Mouse (Mus musculus): ENCODE measurements around the gene Prkn. TPM values are rescaled to one million over a fixed set of nuclear protein-coding genes. Genes with fewer than 3 reads are reported as not detected.

Prkn gene
- polyA plus RNA-seq, 1 experiment = 16.7 TPM

GRCm38 (mm10) chr17:12032014-12032791 lies 1192.0 kb downstream of the Prkn start:
- no peak for DNase-seq
- H3K4me3 ChIP-seq (replicated peaks; ENCODE audit: insufficient read depth, low read depth, low read length) = no peak overlapping the region
- H3K27ac ChIP-seq (ENCODE audit: insufficient read depth, low read length) = no peak overlapping the region
- 88% methylated on average over 10 of the region's 10 CpGs for WGBS
- TF ChIP-seq POLR2A (IDR thresholded peaks at IDR 0.05; ENCODE audit: borderline replicate concordance, insufficient read depth, low read length) (no peak), CTCF (IDR thresholded peaks at IDR 0.05; ENCODE audit: borderline replicate concordance, insufficient read depth, low read depth, low read length) (no peak)
- no peaks in the 10 kb centered on the region for H3K27me3 ChIP-seq (ENCODE audit: control insufficient read depth, insufficient read depth, low read length)
- no peaks in the 10 kb centered on the region; the same call in 1 of the 2 replicates for H3K4me1 ChIP-seq (ENCODE audit: control insufficient read depth, insufficient read depth, low read length)

GRCm38 (mm10) chr17:12035386-12035785 lies 1195.2 kb downstream of the Prkn start:
- H3K27me3 ChIP-seq (ENCODE audit: control insufficient read depth, insufficient read depth, low read length) = no peaks in the 10 kb centered on the region
- TF ChIP-seq POLR2A (IDR thresholded peaks at IDR 0.05; ENCODE audit: borderline replicate concordance, insufficient read depth, low read length) = no peak
- no peak for TF ChIP-seq CTCF (IDR thresholded peaks at IDR 0.05; ENCODE audit: borderline replicate concordance, insufficient read depth, low read depth, low read length)
- H3K4me3 ChIP-seq (replicated peaks; ENCODE audit: insufficient read depth, low read depth, low read length) = no peak overlapping the region
- no peak overlapping the region for H3K27ac ChIP-seq (ENCODE audit: insufficient read depth, low read length)
- H3K4me1 ChIP-seq (ENCODE audit: control insufficient read depth, insufficient read depth, low read length) = no peaks in the 10 kb centered on the region; the same call in 1 of the 2 replicates
- 73% methylated on average over 5 of the region's 5 CpGs for WGBS
- DNase-seq = no peak

DNA sequence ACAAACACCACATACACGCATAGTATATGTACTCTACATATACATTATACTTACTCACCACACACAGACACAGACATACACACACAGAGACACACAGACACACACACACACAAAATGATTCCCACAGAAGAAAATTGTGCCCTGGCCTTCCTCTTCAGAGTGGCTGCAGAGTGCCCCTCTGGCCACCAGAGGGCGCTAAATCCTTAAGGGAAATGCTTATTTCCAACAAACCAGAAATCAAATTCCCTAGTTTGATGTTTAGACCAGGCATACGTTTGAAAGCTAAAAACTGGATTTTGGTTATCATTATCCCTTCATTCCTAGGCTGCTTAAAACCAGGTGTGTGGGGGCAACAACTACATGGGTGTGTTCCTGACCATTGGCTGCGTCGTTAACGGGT lies 1196.0 kb downstream of the Prkn start:
- TF ChIP-seq CTCF (IDR thresholded peaks at IDR 0.05; ENCODE audit: borderline replicate concordance, insufficient read depth, low read depth, low read length) = peak; percentile 81
- no peak for TF ChIP-seq POLR2A (IDR thresholded peaks at IDR 0.05; ENCODE audit: borderline replicate concordance, insufficient read depth, low read length)
- Histone ChIP-seq H3K4me1 (ENCODE audit: control insufficient read depth, insufficient read depth, low read length) (no peaks in the 10 kb centered on the region; the same call in 1 of the 2 replicates), H3K27ac (ENCODE audit: insufficient read depth, low read length) (no peak overlapping the region), H3K27me3 (ENCODE audit: control insufficient read depth, insufficient read depth, low read length) (no peaks in the 10 kb centered on the region), H3K4me3 (replicated peaks; ENCODE audit: insufficient read depth, low read depth, low read length) (no peak overlapping the region)
- peak; percentile 52 to 71 for DNase-seq
- 46% methylated on average over 6 of the region's 6 CpGs for WGBS

DNA sequence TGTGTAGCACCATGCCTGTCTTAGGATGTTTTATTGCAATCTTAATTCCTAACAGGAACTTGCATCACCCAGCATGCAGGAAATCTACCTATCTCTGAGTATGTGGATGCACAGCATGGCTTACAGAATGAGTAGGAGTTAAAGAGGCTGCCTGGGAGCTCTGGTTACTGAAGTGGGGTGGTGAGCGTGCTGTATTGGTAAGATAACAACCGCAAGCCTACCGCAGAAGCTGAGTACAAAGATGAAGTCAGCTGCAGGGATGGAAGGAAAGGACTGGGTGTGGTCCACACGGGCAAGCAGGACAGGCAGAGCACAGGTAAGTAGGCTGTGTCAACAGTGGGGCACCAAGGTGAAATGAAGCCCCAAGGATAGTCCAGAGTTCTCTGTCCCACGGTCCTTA lies 1196.9 kb downstream of the Prkn start:
- Histone ChIP-seq H3K4me3 (replicated peaks; ENCODE audit: insufficient read depth, low read depth, low read length) (no peak overlapping the region), H3K27me3 (ENCODE audit: control insufficient read depth, insufficient read depth, low read length) (no peaks in the 10 kb centered on the region), H3K27ac (ENCODE audit: insufficient read depth, low read length) (no peak overlapping the region), H3K4me1 (ENCODE audit: control insufficient read depth, insufficient read depth, low read length) (no peaks in the 10 kb centered on the region)
- 92% methylated on average over 5 of the region's 5 CpGs for WGBS
- DNase-seq = no peak
- TF ChIP-seq POLR2A (IDR thresholded peaks at IDR 0.05; ENCODE audit: borderline replicate concordance, insufficient read depth, low read length) (no peak), CTCF (IDR thresholded peaks at IDR 0.05; ENCODE audit: borderline replicate concordance, insufficient read depth, low read depth, low read length) (no peak)

GRCm38 (mm10) chr17:12037574-12037973 lies 1197.4 kb downstream of the Prkn start:
- Histone ChIP-seq H3K4me3 (replicated peaks; ENCODE audit: insufficient read depth, low read depth, low read length) (no peak overlapping the region), H3K4me1 (ENCODE audit: control insufficient read depth, insufficient read depth, low read length) (no peaks in the 10 kb centered on the region), H3K27ac (ENCODE audit: insufficient read depth, low read length) (no peak overlapping the region), H3K27me3 (ENCODE audit: control insufficient read depth, insufficient read depth, low read length) (no peaks in the 10 kb centered on the region)
- 92% methylated on average over 2 of the region's 2 CpGs for WGBS
- DNase-seq = no peak
- TF ChIP-seq POLR2A (IDR thresholded peaks at IDR 0.05; ENCODE audit: borderline replicate concordance, insufficient read depth, low read length) = no peak
- TF ChIP-seq CTCF (IDR thresholded peaks at IDR 0.05; ENCODE audit: borderline replicate concordance, insufficient read depth, low read depth, low read length) = no peak

- H3K4me1 ChIP-seq (ENCODE audit: control insufficient read depth, insufficient read depth, low read length) = no peaks in the 10 kb centered on the region
- 82% methylated on average over 6 of the region's 6 CpGs for WGBS
- no peak for TF ChIP-seq CTCF (IDR thresholded peaks at IDR 0.05; ENCODE audit: borderline replicate concordance, insufficient read depth, low read depth, low read length)
- TF ChIP-seq POLR2A (IDR thresholded peaks at IDR 0.05; ENCODE audit: borderline replicate concordance, insufficient read depth, low read length) = no peak
- H3K27me3 ChIP-seq (ENCODE audit: control insufficient read depth, insufficient read depth, low read length) = no peaks in the 10 kb centered on the region
- H3K27ac ChIP-seq (ENCODE audit: insufficient read depth, low read length) = no peak overlapping the region
- no peak for DNase-seq
- no peak overlapping the region for H3K4me3 ChIP-seq (replicated peaks; ENCODE audit: insufficient read depth, low read depth, low read length)
These were observed 1198.3 kb downstream of the Prkn start for GRCm38 (mm10) chr17:12038499-12038898.

DNA sequence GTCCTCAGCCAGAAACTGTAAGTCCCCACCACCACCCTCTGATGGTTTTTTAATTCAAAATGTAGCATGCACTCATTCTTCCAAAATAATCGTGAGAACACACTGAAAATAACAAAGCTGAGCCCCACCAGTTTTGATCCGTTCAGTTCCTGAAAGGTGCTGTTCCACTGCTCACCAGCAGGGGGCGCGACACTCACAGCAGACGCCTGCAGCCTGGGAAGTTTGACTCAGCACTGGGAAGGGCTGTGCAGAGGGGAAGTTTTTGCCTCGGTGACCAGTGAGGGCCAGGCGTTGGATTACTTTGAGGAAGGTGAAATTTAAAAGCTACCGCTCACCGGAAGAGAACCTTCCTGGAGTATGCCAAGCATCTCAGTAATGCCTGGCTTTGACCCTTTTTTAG lies 1199.0 kb downstream of the Prkn start:
- peak; percentile 73 to 83 for DNase-seq
- Histone ChIP-seq H3K4me1 (ENCODE audit: control insufficient read depth, insufficient read depth, low read length) (no peaks in the 10 kb centered on the region), H3K27ac (ENCODE audit: insufficient read depth, low read length) (no peak overlapping the region), H3K4me3 (replicated peaks; ENCODE audit: insufficient read depth, low read depth, low read length) (no peak overlapping the region), H3K27me3 (ENCODE audit: control insufficient read depth, insufficient read depth, low read length) (no peaks in the 10 kb centered on the region)
- 1% methylated on average over 9 of the region's 9 CpGs for WGBS
- TF ChIP-seq POLR2A (IDR thresholded peaks at IDR 0.05; ENCODE audit: borderline replicate concordance, insufficient read depth, low read length) = no peak
- peak; percentile 96 for TF ChIP-seq CTCF (IDR thresholded peaks at IDR 0.05; ENCODE audit: borderline replicate concordance, insufficient read depth, low read depth, low read length)

- Histone ChIP-seq H3K27me3 (ENCODE audit: control insufficient read depth, insufficient read depth, low read length) (no peaks in the 10 kb centered on the region), H3K4me3 (replicated peaks; ENCODE audit: insufficient read depth, low read depth, low read length) (no peak overlapping the region), H3K27ac (ENCODE audit: insufficient read depth, low read length) (no peak overlapping the region), H3K4me1 (ENCODE audit: control insufficient read depth, insufficient read depth, low read length) (no peaks in the 10 kb centered on the region)
- TF ChIP-seq CTCF (IDR thresholded peaks at IDR 0.05; ENCODE audit: borderline replicate concordance, insufficient read depth, low read depth, low read length) (no peak), POLR2A (IDR thresholded peaks at IDR 0.05; ENCODE audit: borderline replicate concordance, insufficient read depth, low read length) (no peak)
- DNase-seq = no peak
- WGBS = 83% methylated on average over 3 of the region's 3 CpGs
These were observed 1199.7 kb downstream of the Prkn start for GRCm38 (mm10) chr17:12039922-12040321.

Data from cerebellum, adult 2 months (tissue).